Mouse (Mus musculus): Measurements from ENCODE around the gene Slc25a13. TPM values are rescaled to one million over a fixed set of nuclear protein-coding genes. Genes with fewer than 3 reads are reported as not detected.

Slc25a13 gene
- polyA plus RNA-seq, 1 experiment: 2.0 TPM

GRCm38 (mm10) chr6:6222721-6223120 lies 5.7 kb upstream of the Slc25a13 start:
- no peak for TF ChIP-seq CTCF (IDR thresholded peaks at IDR 0.05; ENCODE audit: extremely low read depth, insufficient read depth, low read length)
- no peak for TF ChIP-seq POLR2A (IDR thresholded peaks at IDR 0.05; ENCODE audit: extremely low read depth, insufficient read depth, low read length)
- Histone ChIP-seq H3K27ac (ENCODE audit: insufficient read depth, low read length) (no peak overlapping the region), H3K4me3 (ENCODE audit: insufficient read depth, low read length) (no peak overlapping the region), H3K4me1 (ENCODE audit: control insufficient read depth, insufficient read depth, low read length) (no peaks in the 10 kb centered on the region)

GRCm38 (mm10) chr6:6220574-6220973 lies 3.6 kb upstream of the Slc25a13 start:
- no peak for TF ChIP-seq POLR2A (IDR thresholded peaks at IDR 0.05; ENCODE audit: extremely low read depth, insufficient read depth, low read length)
- no peak for TF ChIP-seq CTCF (IDR thresholded peaks at IDR 0.05; ENCODE audit: extremely low read depth, insufficient read depth, low read length)
- no peak overlapping the region for H3K4me3 ChIP-seq (ENCODE audit: insufficient read depth, low read length)
- peaks cover 2% of the 10 kb centered on the region; the same call in 1 of the 2 replicates for H3K4me1 ChIP-seq (ENCODE audit: control insufficient read depth, insufficient read depth, low read length)
- H3K27ac ChIP-seq (ENCODE audit: insufficient read depth, low read length): no peak overlapping the region

- Histone ChIP-seq H3K4me1 (ENCODE audit: control insufficient read depth, insufficient read depth, low read length) (peaks cover 2% of the 10 kb centered on the region; the same call in 1 of the 2 replicates), H3K27ac (ENCODE audit: insufficient read depth, low read length) (no peak overlapping the region), H3K4me3 (ENCODE audit: insufficient read depth, low read length) (no peak overlapping the region)
- no peak for TF ChIP-seq POLR2A (IDR thresholded peaks at IDR 0.05; ENCODE audit: extremely low read depth, insufficient read depth, low read length)
Measured at GRCm38 (mm10) chr6:6219661-6220370, 2.8 kb upstream of the Slc25a13 start.

GRCm38 (mm10) chr6:6217286-6217625 lies 283 bp upstream of the Slc25a13 start:
- TF ChIP-seq POLR2A (IDR thresholded peaks at IDR 0.05; ENCODE audit: extremely low read depth, insufficient read depth, low read length): no peak
- no peak for TF ChIP-seq CTCF (IDR thresholded peaks at IDR 0.05; ENCODE audit: extremely low read depth, insufficient read depth, low read length)
- H3K27ac ChIP-seq (ENCODE audit: insufficient read depth, low read length): no peak overlapping the region
- peaks cover 2% of the 10 kb centered on the region; the same call in 1 of the 2 replicates for H3K4me1 ChIP-seq (ENCODE audit: control insufficient read depth, insufficient read depth, low read length)
- peak overlapping the region; percentile 44 for H3K4me3 ChIP-seq (ENCODE audit: insufficient read depth, low read length)

- TF ChIP-seq CTCF (IDR thresholded peaks at IDR 0.05; ENCODE audit: extremely low read depth, insufficient read depth, low read length) (no peak), POLR2A (IDR thresholded peaks at IDR 0.05; ENCODE audit: extremely low read depth, insufficient read depth, low read length) (no peak)
- Histone ChIP-seq H3K4me1 (ENCODE audit: control insufficient read depth, insufficient read depth, low read length) (peaks cover 2% of the 10 kb centered on the region; the same call in 1 of the 2 replicates), H3K27ac (ENCODE audit: insufficient read depth, low read length) (no peak overlapping the region), H3K4me3 (ENCODE audit: insufficient read depth, low read length) (peak overlapping the region; percentile 44; the same call in 1 of the 2 replicates)
Measured at GRCm38 (mm10) chr6:6216120-6216506, 860 bp downstream of the Slc25a13 start.

GRCm38 (mm10) chr6:6212360-6213310 lies 4.3 kb downstream of the Slc25a13 start:
- TF ChIP-seq CTCF (IDR thresholded peaks at IDR 0.05; ENCODE audit: extremely low read depth, insufficient read depth, low read length): no peak
- TF ChIP-seq POLR2A (IDR thresholded peaks at IDR 0.05; ENCODE audit: extremely low read depth, insufficient read depth, low read length): no peak
- Histone ChIP-seq H3K27ac (ENCODE audit: insufficient read depth, low read length) (no peak overlapping the region), H3K4me3 (ENCODE audit: insufficient read depth, low read length) (no peak overlapping the region), H3K4me1 (ENCODE audit: control insufficient read depth, insufficient read depth, low read length) (peaks cover 2% of the 10 kb centered on the region; the same call in 1 of the 2 replicates)

- TF ChIP-seq CTCF (IDR thresholded peaks at IDR 0.05; ENCODE audit: extremely low read depth, insufficient read depth, low read length) (no peak), POLR2A (IDR thresholded peaks at IDR 0.05; ENCODE audit: extremely low read depth, insufficient read depth, low read length) (no peak)
- H3K4me3 ChIP-seq (ENCODE audit: insufficient read depth, low read length): no peak overlapping the region
- no peaks in the 10 kb centered on the region for H3K4me1 ChIP-seq (ENCODE audit: control insufficient read depth, insufficient read depth, low read length)
- no peak overlapping the region for H3K27ac ChIP-seq (ENCODE audit: insufficient read depth, low read length)
Measured at GRCm38 (mm10) chr6:6211958-6212357, 5.0 kb downstream of the Slc25a13 start.

GRCm38 (mm10) chr6:6210637-6211036 lies 6.3 kb downstream of the Slc25a13 start:
- H3K4me3 ChIP-seq (ENCODE audit: insufficient read depth, low read length): no peak overlapping the region
- no peaks in the 10 kb centered on the region for H3K4me1 ChIP-seq (ENCODE audit: control insufficient read depth, insufficient read depth, low read length)
- H3K27ac ChIP-seq (ENCODE audit: insufficient read depth, low read length): no peak overlapping the region
- no peak for TF ChIP-seq CTCF (IDR thresholded peaks at IDR 0.05; ENCODE audit: extremely low read depth, insufficient read depth, low read length)
- no peak for TF ChIP-seq POLR2A (IDR thresholded peaks at IDR 0.05; ENCODE audit: extremely low read depth, insufficient read depth, low read length)

- Histone ChIP-seq H3K27ac (ENCODE audit: insufficient read depth, low read length) (0 out of 2 replicates have a peak overlapping the region, but pooled peaks have one; percentile 31), H3K4me3 (ENCODE audit: insufficient read depth, low read length) (no peak overlapping the region), H3K4me1 (ENCODE audit: control insufficient read depth, insufficient read depth, low read length) (no peaks in the 10 kb centered on the region)
- TF ChIP-seq CTCF (IDR thresholded peaks at IDR 0.05; ENCODE audit: extremely low read depth, insufficient read depth, low read length) (no peak), POLR2A (IDR thresholded peaks at IDR 0.05; ENCODE audit: extremely low read depth, insufficient read depth, low read length) (no peak)
Measured at GRCm38 (mm10) chr6:6208351-6209059, 8.5 kb downstream of the Slc25a13 start.
